ENCODE assay signal across 12 mouse cellular contexts in genomic region chr1:126024518-126024917, GRCm38 (mm10).
DNase-seq lines count a peak whose midpoint lies in the region; ATAC-seq and TF ChIP-seq lines count a peak whose summit lies in the region.
"Had no signal": no experiment of that assay in that cellular context is flagged by ENCODE, and none has a peak within 500 bp of the region (broad histone marks: within the 10 kb centered on the region; RNA-seq: fewer than 3 reads in every experiment).

No protein-coding gene starts in this region.

- peak; percentile 89 for DNase-seq in brain, adult 2 months (ENCODE audit: low read depth, low spot score)
- peak; percentile 49 to 58 for DNase-seq in cerebellum, postnatal 10 days
- peak; percentile 47 to 70 for DNase-seq in left cerebral cortex, postnatal 10 days (ENCODE audit: extremely low spot score in 1 of 2, low spot score in 2 of 2)
- DNase-seq in urinary bladder, postnatal 25 days (ENCODE audit: low spot score): no peak
- no peak for DNase-seq in gastrocnemius, postnatal 25 days
- DNase-seq: adrenal gland, adult 2 months; kidney, postnatal 4 days; liver, postnatal 0 days; thymus, postnatal 25 days had no signal

- H3K4me3 ChIP-seq in intestine, embryonic 15.5 days (replicated peaks): no peak overlapping the region
- H3K4me3 ChIP-seq in intestine, postnatal 0 days (ENCODE audit: low read depth, low read length): no peak overlapping the region
- H3K4me3 ChIP-seq: heart, embryonic 15.5 days had no signal

- TF ChIP-seq CTCF in intestine, postnatal 0 days (IDR thresholded peaks at IDR 0.05; ENCODE audit: low read depth): no peak

- H3K4me1 ChIP-seq in intestine, embryonic 15.5 days (replicated peaks): no peaks in the 10 kb centered on the region
- no peaks in the 10 kb centered on the region for H3K4me1 ChIP-seq in intestine, postnatal 0 days (replicated peaks; ENCODE audit: control insufficient read depth, insufficient read depth, low read length)
- H3K4me1 ChIP-seq: heart, embryonic 15.5 days had no signal

- intact Hi-C loops in left cerebral cortex, postnatal 10 days (cut with DNase I): no loop called here

- no peaks in the 10 kb centered on the region for H3K36me3 ChIP-seq in intestine, embryonic 15.5 days
- peaks cover 16% of the 10 kb centered on the region; the same call in 1 of the 2 replicates for H3K36me3 ChIP-seq in intestine, postnatal 0 days (ENCODE audit: control insufficient read depth, insufficient read depth)
- H3K36me3 ChIP-seq: heart, embryonic 15.5 days had no signal

- H3K4me2 ChIP-seq in intestine, embryonic 15.5 days (replicated peaks): no peak overlapping the region
- H3K4me2 ChIP-seq in intestine, postnatal 0 days (replicated peaks; ENCODE audit: low read depth): no peak overlapping the region
- H3K4me2 ChIP-seq: heart, embryonic 15.5 days had no signal

- H3K27me3 ChIP-seq in intestine, embryonic 15.5 days (replicated peaks): no peaks in the 10 kb centered on the region
- H3K27me3 ChIP-seq in intestine, postnatal 0 days (replicated peaks; ENCODE audit: control insufficient read depth, insufficient read depth, low read length): no peaks in the 10 kb centered on the region
- H3K27me3 ChIP-seq: heart, embryonic 15.5 days had no signal

- no peaks in the 10 kb centered on the region for H3K9me3 ChIP-seq in intestine, embryonic 15.5 days
- H3K9me3 ChIP-seq in intestine, postnatal 0 days (ENCODE audit: control insufficient read depth): no peaks in the 10 kb centered on the region
- H3K9me3 ChIP-seq: heart, embryonic 15.5 days had no signal

- no peak overlapping the region for H3K9ac ChIP-seq in intestine, embryonic 15.5 days
- H3K9ac ChIP-seq in intestine, postnatal 0 days (ENCODE audit: low read depth, low read length): no peak overlapping the region
- H3K9ac ChIP-seq: heart, embryonic 15.5 days; liver, postnatal 0 days had no signal

- 61% methylated on average over 6 of the region's 6 CpGs for WGBS in intestine, embryonic 15.5 days
- WGBS in intestine, postnatal 0 days: 70% methylated on average over 6 of the region's 6 CpGs

- no peak overlapping the region for H3K27ac ChIP-seq in intestine, embryonic 15.5 days
- H3K27ac ChIP-seq in intestine, postnatal 0 days (ENCODE audit: low read depth, low read length): no peak overlapping the region
- H3K27ac ChIP-seq: heart, embryonic 15.5 days had no signal

- 0 out of 2 replicates have a peak, but pooled peaks have one; percentile 36 for ATAC-seq in intestine, embryonic 15.5 days
- ATAC-seq in intestine, postnatal 0 days: no peak
- ATAC-seq: liver, postnatal 0 days had no signal

Comparison
In these comparisons a context has a peak if more than half of its experiments do, and no peak if none do; other contexts are left out.
1. DNase-seq: peak in brain, adult 2 months (single experiment), cerebellum, postnatal 10 days (2 of 2) and left cerebral cortex, postnatal 10 days (2 of 2); none in urinary bladder, postnatal 25 days (single experiment) and gastrocnemius, postnatal 25 days (single experiment).